Mouse (Mus musculus): ENCODE measurements around the gene Clrn3.

DNA sequence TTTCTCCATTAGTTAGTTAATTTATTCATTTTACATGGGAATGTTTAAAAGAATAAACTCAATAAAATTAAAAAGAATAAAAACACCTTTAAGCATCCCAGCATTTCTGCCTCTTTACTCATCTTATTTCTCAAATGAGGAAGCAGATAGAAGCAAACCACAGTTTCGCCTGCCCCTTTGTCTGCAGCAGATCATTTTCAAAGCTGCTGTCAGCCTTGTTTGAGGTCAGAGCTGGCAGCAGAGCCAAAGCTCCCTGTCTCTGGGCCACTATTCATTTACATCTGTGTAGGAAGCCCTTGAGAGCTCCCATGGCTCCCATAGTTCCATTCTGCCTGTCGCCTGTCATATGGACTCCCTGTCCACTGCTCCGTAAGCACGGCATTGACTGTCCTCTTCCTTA is 19.9 kb downstream of the Clrn3 start:
- no peak for TF ChIP-seq CTCF (IDR thresholded peaks at IDR 0.05 in 2 of 3, conservative IDR thresholded peaks at IDR 0.05 in 1 of 3; ENCODE audit: control insufficient read depth in 1 of 3, insufficient read depth in 1 of 3, low read depth in 2 of 3, low read length in 3 of 3, poor library complexity in 1 of 3, severe bottlenecking in 1 of 3)
- TF ChIP-seq HCFC1 (IDR thresholded peaks at IDR 0.05; ENCODE audit: low read depth, low read length) = no peak
- TF ChIP-seq E2F4 (IDR thresholded peaks at IDR 0.05; ENCODE audit: borderline replicate concordance, low read depth, low read length) = no peak
- TF ChIP-seq TBP (IDR thresholded peaks at IDR 0.05; ENCODE audit: low read depth, low read length) = no peak
- TF ChIP-seq TAL1 (IDR thresholded peaks at IDR 0.05; ENCODE audit: low read length) = no peak
- TF ChIP-seq ETS1 (IDR thresholded peaks at IDR 0.05; ENCODE audit: low read depth, low read length) = no peak
- no peak for TF ChIP-seq EP300 (IDR thresholded peaks at IDR 0.05; ENCODE audit: low read depth in 1 of 2, low read length in 2 of 2)
- TF ChIP-seq ZNF384 (IDR thresholded peaks at IDR 0.05; ENCODE audit: low read depth, low read length) = no peak
- no peak for TF ChIP-seq POLR2A (IDR thresholded peaks at IDR 0.05; ENCODE audit: control insufficient read depth in 1 of 2, insufficient read depth in 1 of 2, low read depth in 1 of 2, low read length in 2 of 2, poor library complexity in 1 of 2)

All from MEL (cell line).